Mouse (Mus musculus) stomach, postnatal 0 days (tissue): ENCODE results near the gene Baat. TPM values are rescaled to one million over a fixed set of nuclear protein-coding genes. Genes with fewer than 3 reads are reported as not detected.

Experiments used
- ATAC-seq: fragments of 200-750 bp; cut with Nextera tagmentation; 2 replicates; pipeline ENCODE4 v1.8.0; 2017; ENCODE audit not compliant: low FRiP score, low TSS enrichment
- DNase-seq: peaks from one replicate; pipeline ENCODE4 v3.0.0-alpha.2; 2016; ENCODE audit warnings: low spot score
- H3K27ac ChIP-seq: fragments of 300-500 bp; sonication (generic); replicated peaks from 2 replicates; pipeline ENCODE4 v1.5.1; 2014; ENCODE audit warnings: mild to moderate bottlenecking, control low read depth
- H3K27me3 ChIP-seq: fragments of 300-500 bp; sonication (generic); 2 replicates; pipeline ENCODE4 v1.6.1; 2014; ENCODE audit warnings: low read length; ENCODE audit not compliant: control insufficient read depth, insufficient read depth
- H3K36me3 ChIP-seq: fragments of 300-500 bp; sonication (generic); 2 replicates; pipeline ENCODE4 v1.6.1; 2014; ENCODE audit warnings: low read length, mixed read lengths; ENCODE audit not compliant: control insufficient read depth, insufficient read depth
- H3K4me1 ChIP-seq: fragments of 300-500 bp; sonication (generic); replicated peaks from 2 replicates; pipeline ENCODE4 v1.6.1; 2014; ENCODE audit warnings: antibody characterized with exemption; ENCODE audit not compliant: control insufficient read depth, insufficient read depth
- H3K4me2 ChIP-seq: fragments of 300-500 bp; sonication (generic); replicated peaks from 2 replicates; pipeline ENCODE4 v1.6.1; 2014; ENCODE audit warnings: low read depth, mild to moderate bottlenecking, control low read depth, moderate library complexity
- H3K4me3 ChIP-seq: fragments of 300-500 bp; sonication (generic); 2 replicates; pipeline ENCODE4 v1.5.1; 2014; ENCODE audit warnings: low read depth, low read length, control low read depth
- H3K9ac ChIP-seq: fragments of 300-500 bp; sonication (generic); 2 replicates; pipeline ENCODE4 v1.6.1; 2014; ENCODE audit warnings: mild to moderate bottlenecking, low read length, control low read depth, mixed read lengths
- H3K9me3 ChIP-seq: fragments of 300-500 bp; sonication (generic); 2 replicates; pipeline ENCODE4 v1.6.1; 2016; ENCODE audit warnings: low read length; ENCODE audit not compliant: control insufficient read depth
- CTCF ChIP-seq: IDR thresholded peaks from 2 replicates; pipeline ENCODE4 v1.5.1; 2016; ENCODE audit warnings: antibody characterized with exemption, low read depth, mild to moderate bottlenecking, moderate library complexity
- EP300 ChIP-seq: optimal IDR thresholded peaks from 2 replicates; pipeline ENCODE3; 2016; ENCODE audit warnings: antibody characterized with exemption
- WGBS: fragments of 180-500 bp; shearing (Covaris S2); extraction: QIAGEN DNeasy Blood & Tissue Kit; methylation state at CpG from one replicate; pipeline ENCODE4 v1.1.7; 2014; 5-methylcytosine and 5-hydroxymethylcytosine counted together
- polyA plus RNA-seq: library from polyadenylated mRNA; unstranded; fragments of >200 nt; fragmentation: Nextera tagmentation; extraction: Ambion mirVana; gene quantifications from 2 replicates; pipeline ENCODE4 v1.2.1, GENCODE M21; 2015

Baat gene
- polyA plus RNA-seq, 1 experiment from 2014 or later: not detected

DNA sequence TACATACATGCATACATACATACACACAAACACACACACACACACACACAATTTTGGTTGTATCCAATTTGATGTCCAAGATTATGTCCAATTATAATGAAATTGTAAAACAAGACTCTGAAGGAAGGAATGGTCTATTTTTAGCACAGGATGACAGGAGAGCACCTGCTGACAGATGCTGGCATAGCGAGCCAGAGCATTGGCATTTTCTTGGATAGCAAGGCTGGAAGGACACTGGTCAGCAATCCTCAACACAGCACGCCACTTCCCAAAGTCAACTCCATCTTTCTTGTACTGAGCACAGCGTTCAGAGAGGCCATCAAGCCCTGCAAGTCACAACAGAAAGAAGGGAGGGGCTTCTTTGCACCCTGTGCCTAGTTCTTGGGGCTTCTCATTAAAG lies 34.6 kb upstream of the Baat start:
- DNase-seq (no peak), ATAC-seq (no peak)
- H3K4me3 ChIP-seq: no peak overlapping the region
- no peaks in the 10 kb centered on the region for H3K27me3 ChIP-seq
- no peaks in the 10 kb centered on the region for H3K9me3 ChIP-seq
- no peaks in the 10 kb centered on the region for H3K4me1 ChIP-seq
- TF ChIP-seq CTCF (no peak), EP300 (no peak)
- H3K9ac ChIP-seq: no peak overlapping the region
- no peak overlapping the region for H3K4me2 ChIP-seq
- 72% methylated on average over 3 of the region's 3 CpGs for WGBS
- no peaks in the 10 kb centered on the region for H3K36me3 ChIP-seq
- no peak overlapping the region for H3K27ac ChIP-seq

DNA sequence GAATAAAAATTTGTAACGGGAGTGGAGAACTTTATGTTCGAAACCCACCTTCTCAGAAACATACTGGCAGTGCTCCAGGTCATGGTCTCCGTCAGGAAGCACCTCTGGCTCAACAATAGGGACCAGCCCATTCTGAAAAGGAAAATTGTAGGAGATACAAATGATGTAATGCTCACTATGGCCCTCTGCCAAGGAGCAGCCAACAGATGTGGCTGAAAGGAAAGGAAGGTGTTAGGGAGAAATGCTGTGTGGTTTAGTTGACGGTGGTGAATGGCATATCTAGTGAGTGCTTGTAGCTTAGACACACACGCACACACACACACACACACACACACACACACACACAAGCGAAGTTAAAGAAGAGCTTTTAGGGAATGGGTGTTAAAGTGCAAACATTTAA lies 33.3 kb upstream of the Baat start:
- H3K27ac ChIP-seq: no peak overlapping the region
- H3K9me3 ChIP-seq: no peaks in the 10 kb centered on the region
- TF ChIP-seq EP300: no peak
- no peak for TF ChIP-seq CTCF
- H3K4me1 ChIP-seq: no peaks in the 10 kb centered on the region
- no peak overlapping the region for H3K4me2 ChIP-seq
- no peaks in the 10 kb centered on the region for H3K36me3 ChIP-seq
- DNase-seq: no peak
- no peak for ATAC-seq
- 48% methylated on average over 6 of the region's 6 CpGs for WGBS
- no peaks in the 10 kb centered on the region for H3K27me3 ChIP-seq
- no peak overlapping the region for H3K4me3 ChIP-seq
- H3K9ac ChIP-seq: no peak overlapping the region

DNA sequence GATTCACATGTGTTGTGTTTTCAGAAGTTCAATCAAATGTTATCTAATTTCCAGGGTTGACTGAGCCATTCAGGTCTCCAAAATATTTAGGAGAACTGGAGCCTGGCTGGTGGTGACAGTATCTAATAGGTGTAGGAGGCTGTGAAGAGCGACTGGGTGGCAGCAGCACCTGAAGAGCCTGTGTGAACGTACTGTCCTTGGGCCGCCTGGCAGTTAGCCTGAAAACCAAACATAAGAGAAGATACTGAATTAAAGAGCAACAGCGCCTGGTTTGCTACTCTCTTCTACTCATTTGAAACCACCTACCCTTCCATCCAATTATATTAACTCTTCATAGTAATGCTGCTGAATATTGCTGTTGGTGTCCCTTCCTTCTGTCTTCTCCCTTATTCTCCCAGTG lies 30.3 kb upstream of the Baat start:
- DNase-seq (no peak), ATAC-seq (no peak)
- H3K4me1 ChIP-seq: no peaks in the 10 kb centered on the region
- WGBS: 73% methylated on average over 4 of the region's 4 CpGs
- TF ChIP-seq CTCF: no peak
- TF ChIP-seq EP300: no peak
- H3K9me3 ChIP-seq: no peaks in the 10 kb centered on the region
- H3K9ac ChIP-seq: no peak overlapping the region
- no peaks in the 10 kb centered on the region for H3K36me3 ChIP-seq
- H3K4me2 ChIP-seq: no peak overlapping the region
- no peak overlapping the region for H3K4me3 ChIP-seq
- H3K27me3 ChIP-seq: no peaks in the 10 kb centered on the region
- H3K27ac ChIP-seq: no peak overlapping the region

DNA sequence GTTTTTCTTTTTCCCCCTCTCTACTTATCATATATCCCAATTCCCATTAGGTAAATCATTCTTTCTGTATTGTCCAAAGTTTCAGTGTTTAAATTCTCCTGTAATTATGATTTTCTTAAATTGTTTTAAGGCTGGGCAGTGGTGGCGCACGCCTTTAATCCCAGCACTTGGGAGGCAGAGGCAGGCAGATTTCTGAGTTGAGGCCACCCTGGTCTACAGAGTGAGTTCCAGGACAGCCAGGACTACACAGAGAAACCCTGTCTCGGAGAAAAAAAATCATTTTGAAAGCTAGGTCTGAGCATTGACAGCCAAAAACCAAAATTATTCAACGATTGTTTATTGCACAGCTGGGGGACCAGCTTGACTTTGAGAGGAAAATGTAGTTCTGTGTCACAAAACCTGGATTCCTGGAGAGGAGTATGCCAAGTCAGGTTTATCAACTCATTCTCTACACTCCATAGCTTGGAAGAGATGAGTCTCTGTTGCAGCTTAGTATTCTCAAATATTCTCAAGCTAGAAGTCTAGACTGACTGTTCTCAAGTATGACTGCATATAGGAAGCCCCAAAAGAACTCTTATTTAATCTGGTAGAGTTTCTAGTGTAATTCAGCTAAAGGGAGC lies 29.4 kb upstream of the Baat start:
- no peak overlapping the region for H3K27ac ChIP-seq
- 85% methylated on average over 4 of the region's 4 CpGs for WGBS

DNA sequence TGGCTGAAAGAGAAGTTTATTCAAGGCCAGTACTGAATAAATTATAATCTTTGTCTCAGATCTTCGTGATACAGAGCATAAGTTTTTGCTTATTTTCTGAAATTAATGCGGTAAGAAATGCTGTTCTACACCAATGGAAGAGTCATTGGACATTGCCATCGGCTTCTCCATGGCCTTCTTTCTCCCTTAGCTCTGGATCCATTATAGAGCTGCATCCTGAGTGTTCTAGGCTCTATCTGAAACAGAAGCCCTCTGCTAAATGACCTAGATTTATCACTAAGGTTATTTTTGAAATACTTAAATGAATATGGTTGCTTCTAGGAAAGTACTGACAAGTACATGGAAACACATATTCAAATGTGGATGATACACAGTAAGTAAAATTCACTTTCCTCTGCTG lies 28.7 kb upstream of the Baat start:
- Histone ChIP-seq H3K9me3 (peaks cover 2% of the 10 kb centered on the region; the same call in 1 of the 2 replicates), H3K9ac (no peak overlapping the region), H3K4me1 (no peaks in the 10 kb centered on the region), H3K4me2 (no peak overlapping the region), H3K4me3 (no peak overlapping the region), H3K27me3 (no peaks in the 10 kb centered on the region), H3K27ac (no peak overlapping the region), H3K36me3 (peaks cover 3% of the 10 kb centered on the region; the same call in 1 of the 2 replicates)
- ATAC-seq (no peak), DNase-seq (no peak)
- TF ChIP-seq EP300: no peak
- TF ChIP-seq CTCF: no peak
- 83% methylated on average over 3 of the region's 3 CpGs for WGBS

More for the DNA sequence above, 29.4 kb upstream of the Baat start:
- ATAC-seq (no peak), DNase-seq (no peak)
- Histone ChIP-seq H3K9me3 (no peaks in the 10 kb centered on the region), H3K4me3 (no peak overlapping the region), H3K4me1 (no peaks in the 10 kb centered on the region), H3K4me2 (no peak overlapping the region), H3K36me3 (no peaks in the 10 kb centered on the region), H3K27me3 (no peaks in the 10 kb centered on the region), H3K9ac (no peak overlapping the region)
- no peak for TF ChIP-seq EP300
- TF ChIP-seq CTCF: no peak

DNA sequence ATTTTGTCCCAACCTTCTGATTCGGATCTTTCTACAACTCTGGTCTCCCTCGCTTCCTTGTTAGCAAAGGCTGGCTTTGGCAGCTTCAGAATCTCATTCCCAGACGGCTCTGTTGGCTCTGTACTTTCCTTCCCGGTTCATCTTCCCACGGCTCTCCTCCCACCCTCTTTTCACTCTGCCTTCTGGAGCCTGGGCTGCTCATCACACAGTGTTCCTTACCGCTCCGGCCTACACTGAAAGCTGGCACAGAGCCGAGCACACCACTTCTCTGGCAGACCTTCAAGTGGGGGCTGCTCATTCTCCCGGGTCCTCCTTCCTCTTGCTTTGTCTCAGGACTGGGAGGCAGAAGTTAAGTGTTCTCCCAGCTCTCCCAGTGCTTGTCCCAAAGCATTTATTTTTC lies 16.2 kb upstream of the Baat start:
- no peaks in the 10 kb centered on the region for H3K9me3 ChIP-seq
- no peak overlapping the region for H3K4me2 ChIP-seq
- no peak overlapping the region for H3K9ac ChIP-seq
- H3K4me1 ChIP-seq: no peaks in the 10 kb centered on the region
- 64% methylated on average over 9 of the region's 9 CpGs for WGBS
- no peak overlapping the region for H3K4me3 ChIP-seq
- H3K36me3 ChIP-seq: no peaks in the 10 kb centered on the region
- no peak for ATAC-seq
- DNase-seq: no peak
- no peak overlapping the region for H3K27ac ChIP-seq
- no peak for TF ChIP-seq EP300
- TF ChIP-seq CTCF: no peak
- no peaks in the 10 kb centered on the region for H3K27me3 ChIP-seq
